Mouse (Mus musculus): ENCODE measurements around the gene Bbc3.

GRCm38 (mm10) chr7:16320479-16320878, 12.3 kb downstream of the Bbc3 start:
- TF ChIP-seq CTCF (IDR thresholded peaks at IDR 0.05; ENCODE audit: low read depth, low read length) = no peak
- TF ChIP-seq EP300 (IDR thresholded peaks at IDR 0.05; ENCODE audit: insufficient read depth, low read depth, low read length) = no peak

Measured in ES-Bruce4 (cell line).